Mouse (Mus musculus) liver, postnatal 0 days (tissue): Measurements from ENCODE around the gene Nfasc. TPM values are rescaled to one million over a fixed set of nuclear protein-coding genes. Genes with fewer than 3 reads are reported as not detected.

Source experiments
- ATAC-seq: fragments of 200-750 bp; cut with Nextera tagmentation; 2 replicates; pipeline ENCODE4 v1.8.0; 2017; ENCODE audit warnings: mild to moderate bottlenecking, moderate library complexity
- DNase-seq: peaks from one replicate; pipeline ENCODE4 v3.0.0-alpha.2; 2016
- H3K27ac ChIP-seq: fragments of 300-500 bp; sonication (generic); 2 replicates; pipeline ENCODE4 v1.5.1; 2014; ENCODE audit warnings: antibody characterized with exemption, moderate library complexity, mild to moderate bottlenecking, low read depth
- H3K27me3 ChIP-seq: fragments of 300-500 bp; sonication (generic); 2 replicates; pipeline ENCODE4 v1.6.1; 2014; ENCODE audit warnings: low read length, control low read depth, mixed read lengths; ENCODE audit not compliant: insufficient read depth
- H3K36me3 ChIP-seq: fragments of 300-500 bp; sonication (generic); replicated peaks from 2 replicates; pipeline ENCODE4 v1.6.1; 2014; ENCODE audit warnings: mild to moderate bottlenecking, control low read depth, low read length, moderate library complexity, mixed read lengths; ENCODE audit not compliant: insufficient read depth
- H3K4me1 ChIP-seq: fragments of 300-500 bp; sonication (generic); 2 replicates; pipeline ENCODE4 v1.6.1; 2014; ENCODE audit warnings: antibody characterized with exemption, mild to moderate bottlenecking, control low read depth; ENCODE audit not compliant: insufficient read depth
- H3K4me2 ChIP-seq: fragments of 300-500 bp; sonication (generic); 2 replicates; pipeline ENCODE4 v1.6.1; 2014; ENCODE audit warnings: low read depth, mild to moderate bottlenecking, low read length, moderate library complexity, mixed read lengths
- H3K4me3 ChIP-seq: fragments of 300-500 bp; sonication (generic); 2 replicates; pipeline ENCODE4 v1.5.1; 2014; ENCODE audit warnings: low read depth, low read length
- H3K9ac ChIP-seq: fragments of 300-500 bp; sonication (generic); replicated peaks from 2 replicates; pipeline ENCODE4 v1.6.1; 2014; ENCODE audit warnings: mild to moderate bottlenecking, moderate library complexity
- H3K9me3 ChIP-seq: fragments of 300-500 bp; sonication (generic); 2 replicates; pipeline ENCODE4 v1.6.1; 2016; ENCODE audit warnings: mild to moderate bottlenecking, control low read depth, low read length, mixed read lengths
- CTCF ChIP-seq: sonication (generic); IDR thresholded peaks from 2 replicates; pipeline ENCODE4 v1.5.1; 2016; ENCODE audit warnings: antibody characterized with exemption, low read depth
- EP300 ChIP-seq: IDR thresholded peaks from 2 replicates; pipeline ENCODE4 v1.6.1; 2016; ENCODE audit warnings: antibody characterized with exemption, low read depth, mild to moderate bottlenecking
- WGBS: fragments of 180-500 bp; shearing (Covaris S2); extraction: QIAGEN DNeasy Blood & Tissue Kit; methylation state at CpG from one replicate; pipeline ENCODE4 v1.1.7; 2014; ENCODE audit not compliant: insufficient replicate concordance; 5-methylcytosine and 5-hydroxymethylcytosine counted together
- polyA plus RNA-seq: library from polyadenylated mRNA; unstranded; fragments of >200 nt; fragmentation: Nextera tagmentation; extraction: Ambion mirVana; gene quantifications from 2 replicates; pipeline ENCODE4 v1.2.1, GENCODE M21; 2015

Nfasc gene
- polyA plus RNA-seq, 1 experiment from 2014 or later: 0.09 TPM

DNA sequence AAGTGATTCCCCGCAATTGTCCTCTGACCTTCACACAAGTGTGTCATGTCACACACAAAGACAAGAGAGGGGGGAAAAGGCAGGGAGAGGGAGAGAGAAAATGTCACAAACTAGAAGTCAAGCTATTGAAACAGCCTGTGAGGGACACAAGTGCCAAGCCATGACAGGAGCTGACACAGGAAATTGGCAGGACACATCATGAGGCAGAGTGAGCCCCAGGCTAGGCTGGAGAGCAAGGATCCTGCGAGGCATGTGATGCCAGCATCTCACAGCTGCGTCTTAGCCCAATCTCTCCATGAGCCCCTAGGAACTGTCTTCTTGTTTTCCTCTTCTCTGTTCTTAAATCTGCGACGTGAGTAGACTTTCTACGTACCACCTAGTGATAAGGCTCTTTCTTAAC lies 33.4 kb upstream of the Nfasc start:
- no peak for ATAC-seq
- no peaks in the 10 kb centered on the region for H3K4me1 ChIP-seq
- no peak for TF ChIP-seq EP300
- no peak for TF ChIP-seq CTCF
- H3K36me3 ChIP-seq: no peaks in the 10 kb centered on the region
- WGBS: 72% methylated on average over 6 of the region's 6 CpGs
- H3K9ac ChIP-seq: no peak overlapping the region
- H3K27me3 ChIP-seq: no peaks in the 10 kb centered on the region
- H3K4me3 ChIP-seq: no peak overlapping the region
- DNase-seq: no peak
- no peak overlapping the region for H3K27ac ChIP-seq
- no peaks in the 10 kb centered on the region for H3K9me3 ChIP-seq
- no peak overlapping the region for H3K4me2 ChIP-seq

DNA sequence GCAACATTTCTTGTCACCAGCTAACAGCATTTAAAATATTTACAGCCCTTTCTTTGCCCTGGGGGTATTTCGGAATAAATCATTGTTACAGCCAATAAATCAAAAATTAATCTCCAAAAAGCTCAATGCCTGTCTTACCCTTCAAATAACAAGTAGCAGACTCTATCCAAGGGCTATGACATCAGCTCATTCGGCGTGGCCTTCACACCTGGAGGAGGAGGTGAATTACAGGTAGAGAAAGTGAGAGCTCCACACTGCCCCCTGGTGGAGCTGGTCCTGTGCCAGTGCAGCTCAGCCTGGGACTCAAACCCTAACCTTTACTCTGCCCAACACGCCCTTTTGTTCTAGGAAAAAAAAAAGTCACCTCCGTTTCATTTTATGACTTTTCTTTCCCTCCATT lies 29.8 kb upstream of the Nfasc start:
- no peak overlapping the region for H3K27ac ChIP-seq
- no peak for ATAC-seq
- no peak overlapping the region for H3K4me2 ChIP-seq
- H3K9me3 ChIP-seq: no peaks in the 10 kb centered on the region
- no peaks in the 10 kb centered on the region for H3K27me3 ChIP-seq
- no peak overlapping the region for H3K4me3 ChIP-seq
- TF ChIP-seq EP300 (no peak), CTCF (peak; percentile 65)
- peak; percentile 65 for DNase-seq
- no peak overlapping the region for H3K9ac ChIP-seq
- no peaks in the 10 kb centered on the region for H3K36me3 ChIP-seq
- no peaks in the 10 kb centered on the region for H3K4me1 ChIP-seq
- 22% methylated on average over 5 of the region's 5 CpGs for WGBS

DNA sequence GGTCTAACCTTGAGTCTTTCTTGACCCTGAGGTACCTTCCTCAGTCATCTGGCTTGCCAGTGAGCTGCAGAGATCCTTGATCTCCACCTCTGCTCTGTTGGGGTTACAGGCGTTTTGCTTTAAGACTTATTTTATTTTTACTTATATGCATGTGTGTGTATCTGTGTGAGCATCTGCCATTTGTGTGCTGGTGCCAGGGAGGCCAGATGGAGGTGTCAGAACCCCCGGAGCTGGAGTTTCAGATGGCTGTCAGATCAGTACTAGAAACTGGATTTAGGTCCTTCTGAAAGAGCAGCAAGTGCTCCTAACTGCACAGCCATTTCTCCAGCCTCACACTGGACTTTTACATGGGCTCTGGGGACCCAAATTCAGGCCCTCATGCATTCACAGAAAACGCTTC lies 28.0 kb upstream of the Nfasc start:
- H3K27me3 ChIP-seq: no peaks in the 10 kb centered on the region
- H3K4me3 ChIP-seq: no peak overlapping the region
- H3K4me2 ChIP-seq: no peak overlapping the region
- 66% methylated on average over 3 of the region's 3 CpGs for WGBS
- no peak overlapping the region for H3K27ac ChIP-seq
- TF ChIP-seq EP300 (no peak), CTCF (no peak)
- H3K36me3 ChIP-seq: no peaks in the 10 kb centered on the region
- ATAC-seq (no peak), DNase-seq (no peak)
- H3K9ac ChIP-seq: no peak overlapping the region
- no peaks in the 10 kb centered on the region for H3K9me3 ChIP-seq
- no peaks in the 10 kb centered on the region for H3K4me1 ChIP-seq

DNA sequence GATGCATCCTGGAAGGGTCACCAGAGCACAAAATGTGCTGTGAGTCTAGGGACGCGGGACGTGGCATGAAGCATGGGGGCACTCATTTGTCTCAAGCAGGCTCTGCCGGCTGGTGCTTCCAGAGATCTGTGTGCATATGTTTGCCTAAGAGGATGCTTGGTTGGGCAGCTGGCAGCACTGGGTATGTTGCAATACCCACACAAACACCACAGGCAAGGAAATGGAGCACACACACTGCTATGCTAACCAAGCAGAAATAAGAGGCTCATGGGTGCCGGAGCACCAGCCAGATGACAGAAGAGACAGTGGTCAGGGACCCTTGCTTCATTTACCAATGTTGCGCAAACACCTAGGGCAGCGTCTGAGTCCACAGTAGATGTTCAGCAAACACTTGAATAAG lies 25.8 kb upstream of the Nfasc start:
- Histone ChIP-seq H3K4me2 (no peak overlapping the region), H3K9me3 (no peaks in the 10 kb centered on the region), H3K4me1 (no peaks in the 10 kb centered on the region), H3K36me3 (no peaks in the 10 kb centered on the region), H3K27ac (no peak overlapping the region), H3K9ac (no peak overlapping the region), H3K4me3 (no peak overlapping the region), H3K27me3 (no peaks in the 10 kb centered on the region)
- ATAC-seq (no peak), DNase-seq (no peak)
- no peak for TF ChIP-seq EP300
- TF ChIP-seq CTCF: no peak
- WGBS: 69% methylated on average over 7 of the region's 7 CpGs

DNA sequence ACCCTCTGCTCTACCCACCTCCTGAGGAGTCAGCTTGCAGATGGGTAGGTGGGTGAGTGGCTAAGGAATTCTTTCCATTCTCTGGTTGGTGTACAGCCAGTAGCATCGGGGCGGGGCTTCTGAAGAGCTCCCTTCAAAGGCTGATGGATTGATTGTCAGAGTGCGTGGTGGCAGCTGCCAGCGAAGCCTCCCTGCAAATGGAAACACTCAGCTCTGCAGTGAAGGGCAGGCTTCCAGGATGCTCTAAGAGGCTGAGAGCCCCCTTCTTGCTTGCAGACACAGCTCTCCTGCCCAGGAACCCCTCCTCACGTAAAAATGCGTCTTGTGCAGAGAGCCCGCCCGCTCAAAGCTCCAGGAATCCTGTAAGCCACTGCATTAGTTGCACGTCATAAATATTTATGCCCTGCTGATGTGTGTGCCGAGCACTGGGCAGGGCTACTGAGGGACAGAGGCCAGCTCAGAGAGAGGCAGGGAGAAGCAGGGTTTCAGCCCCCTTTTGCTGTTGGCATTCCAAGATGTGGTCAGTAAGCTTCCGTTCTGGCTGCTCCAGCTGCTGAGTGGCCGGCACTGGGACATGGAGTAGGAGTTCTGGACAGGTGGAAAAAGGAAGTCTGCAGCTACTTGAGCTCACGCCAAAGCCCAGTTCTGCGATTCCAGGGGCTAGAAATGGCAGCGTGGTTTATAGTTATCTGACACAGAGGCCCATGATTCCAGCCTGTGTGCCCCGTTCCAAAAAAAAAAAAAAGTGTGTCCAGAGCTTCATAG lies 24.5 kb upstream of the Nfasc start:
- H3K4me1 ChIP-seq: no peaks in the 10 kb centered on the region
- TF ChIP-seq CTCF: no peak
- no peak for TF ChIP-seq EP300
- no peak overlapping the region for H3K27ac ChIP-seq
- 38% methylated on average over 16 of the region's 16 CpGs for WGBS
- no peak overlapping the region for H3K4me3 ChIP-seq
- H3K36me3 ChIP-seq: no peaks in the 10 kb centered on the region
- no peak overlapping the region for H3K9ac ChIP-seq
- no peak for DNase-seq
- no peak for ATAC-seq
- H3K4me2 ChIP-seq: no peak overlapping the region
- no peaks in the 10 kb centered on the region for H3K27me3 ChIP-seq
- no peaks in the 10 kb centered on the region for H3K9me3 ChIP-seq

DNA sequence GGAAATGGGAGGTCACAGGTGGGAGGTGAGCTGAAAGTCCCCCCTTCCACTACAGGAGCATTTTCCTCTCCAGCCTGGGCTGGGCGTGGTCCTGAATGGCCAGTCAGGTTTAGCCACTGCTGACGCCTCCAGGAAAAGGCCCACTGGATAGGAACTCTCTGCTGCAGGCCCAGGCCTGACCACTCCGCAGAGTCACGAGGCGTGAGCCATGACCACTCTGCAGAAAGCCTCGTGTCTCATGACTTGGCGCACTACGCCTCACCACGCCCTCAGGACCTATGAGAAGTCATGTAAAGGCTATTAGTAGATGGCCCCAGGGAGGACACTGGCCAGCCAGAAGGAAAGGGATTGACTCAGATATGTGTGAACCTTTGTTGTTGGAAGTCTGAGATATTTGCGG lies 23.6 kb upstream of the Nfasc start:
- TF ChIP-seq CTCF: no peak
- no peak for TF ChIP-seq EP300
- H3K9ac ChIP-seq: no peak overlapping the region
- WGBS: 64% methylated on average over 10 of the region's 10 CpGs
- no peaks in the 10 kb centered on the region for H3K36me3 ChIP-seq
- DNase-seq (no peak), ATAC-seq (no peak)
- H3K4me2 ChIP-seq: no peak overlapping the region
- H3K4me1 ChIP-seq: no peaks in the 10 kb centered on the region
- no peaks in the 10 kb centered on the region for H3K9me3 ChIP-seq
- H3K27me3 ChIP-seq: no peaks in the 10 kb centered on the region
- no peak overlapping the region for H3K4me3 ChIP-seq
- H3K27ac ChIP-seq: no peak overlapping the region

DNA sequence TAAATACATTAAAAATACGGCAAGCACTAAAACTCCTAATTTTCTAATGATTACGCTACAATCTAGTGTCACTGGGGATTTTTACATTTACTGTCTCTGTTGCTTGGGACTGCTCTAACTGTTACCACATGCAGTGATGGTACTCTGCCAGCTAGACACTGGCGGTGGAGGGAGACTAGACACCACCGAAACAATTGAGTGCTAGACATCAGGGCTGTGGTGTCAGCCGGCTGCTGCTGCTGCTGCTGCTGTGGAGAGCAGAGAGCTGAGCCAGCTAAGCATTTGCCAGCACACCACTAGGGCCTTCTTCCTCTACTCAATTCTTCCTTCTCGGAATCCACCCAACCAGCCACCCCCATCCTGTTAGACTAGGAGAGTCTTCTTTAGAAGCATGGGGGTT lies 17.8 kb upstream of the Nfasc start:
- WGBS: 71% methylated on average over 6 of the region's 6 CpGs
- DNase-seq (no peak), ATAC-seq (no peak)
- Histone ChIP-seq H3K36me3 (no peaks in the 10 kb centered on the region), H3K9me3 (no peaks in the 10 kb centered on the region), H3K4me1 (no peaks in the 10 kb centered on the region), H3K4me2 (no peak overlapping the region), H3K4me3 (no peak overlapping the region), H3K27ac (no peak overlapping the region), H3K9ac (no peak overlapping the region), H3K27me3 (0 out of 2 replicates have a peak, but pooled peaks cover 3% of the 10 kb centered on the region)
- TF ChIP-seq CTCF: no peak
- no peak for TF ChIP-seq EP300
